Mouse (Mus musculus): ENCODE measurements around the gene Kynu. TPM values are rescaled to one million over a fixed set of nuclear protein-coding genes. Genes with fewer than 3 reads are reported as not detected.

The Kynu gene
- polyA plus RNA-seq (2015; fragmentation: Nextera tagmentation; extraction: Ambion mirVana): 0.54 and 1.4 TPM in 2 replicates

GRCm38 (mm10) chr2:43555062-43555888 lies at the start of gene Kynu:
Kynu (plus strand) TSS chr2:43555329.
- 0 out of 2 replicates have a peak within 1 kb of the TSS, but pooled peaks have one; percentile 23 for H3K9ac ChIP-seq (ENCODE audit: low read length)
- H3K9me3 ChIP-seq (replicated peaks; ENCODE audit: control insufficient read depth, low read length): no peaks in the 10 kb centered on the region
- no peaks in the 10 kb centered on the region for H3K27me3 ChIP-seq (ENCODE audit: control insufficient read depth, insufficient read depth, low read length)
- peak within 1 kb of the TSS; percentile 27; the same call in 1 of the 2 replicates for H3K4me2 ChIP-seq (ENCODE audit: low read depth, low read length)
- H3K27ac ChIP-seq (ENCODE audit: low read length): no peak within 1 kb of the TSS
- peaks cover 5% of the 10 kb centered on the region; the same call in 1 of the 2 replicates for H3K4me1 ChIP-seq (ENCODE audit: control insufficient read depth, insufficient read depth, low read length)
- WGBS: 18% methylated on average over 9 of the region's 9 CpGs
- no peak within 1 kb of the TSS for H3K4me3 ChIP-seq (replicated peaks; ENCODE audit: low read length)
- H3K36me3 ChIP-seq (ENCODE audit: control insufficient read depth, insufficient read depth, low read length): no peaks in the 10 kb centered on the region
- no peak for ATAC-seq (ENCODE audit: insufficient read depth, low FRiP score)

- no peak for ATAC-seq (ENCODE audit: insufficient read depth, low FRiP score)
These were observed 48.9 kb upstream of the Kynu start for GRCm38 (mm10) chr2:43506182-43506581.

GRCm38 (mm10) chr2:43513852-43514251 lies 41.3 kb upstream of the Kynu start:
- ATAC-seq (ENCODE audit: insufficient read depth, low FRiP score): no peak
- H3K27ac ChIP-seq (ENCODE audit: low read length): no peak overlapping the region
- no peaks in the 10 kb centered on the region for H3K9me3 ChIP-seq (replicated peaks; ENCODE audit: control insufficient read depth, low read length)
- no peaks in the 10 kb centered on the region for H3K4me1 ChIP-seq (ENCODE audit: control insufficient read depth, insufficient read depth, low read length)
- no peak overlapping the region for H3K4me3 ChIP-seq (replicated peaks; ENCODE audit: low read length)
- H3K9ac ChIP-seq (ENCODE audit: low read length): no peak overlapping the region
- no peaks in the 10 kb centered on the region for H3K27me3 ChIP-seq (ENCODE audit: control insufficient read depth, insufficient read depth, low read length)
- H3K4me2 ChIP-seq (ENCODE audit: low read depth, low read length): no peak overlapping the region
- 38% methylated on average over 7 of the region's 7 CpGs for WGBS
- H3K36me3 ChIP-seq (ENCODE audit: control insufficient read depth, insufficient read depth, low read length): no peaks in the 10 kb centered on the region

More at GRCm38 (mm10) chr2:43506182-43506581, 48.9 kb upstream of the Kynu start:
- 97% methylated on average over 3 of the region's 3 CpGs for WGBS
- no peaks in the 10 kb centered on the region for H3K36me3 ChIP-seq (ENCODE audit: control insufficient read depth, insufficient read depth, low read length)
- H3K4me1 ChIP-seq (ENCODE audit: control insufficient read depth, insufficient read depth, low read length): no peaks in the 10 kb centered on the region
- H3K9me3 ChIP-seq (replicated peaks; ENCODE audit: control insufficient read depth, low read length): no peaks in the 10 kb centered on the region
- no peak overlapping the region for H3K4me2 ChIP-seq (ENCODE audit: low read depth, low read length)
- H3K27ac ChIP-seq (ENCODE audit: low read length): no peak overlapping the region
- no peak overlapping the region for H3K4me3 ChIP-seq (replicated peaks; ENCODE audit: low read length)
- no peak overlapping the region for H3K9ac ChIP-seq (ENCODE audit: low read length)
- H3K27me3 ChIP-seq (ENCODE audit: control insufficient read depth, insufficient read depth, low read length): no peaks in the 10 kb centered on the region

- 48% methylated on average over 2 of the region's 2 CpGs for WGBS
- no peaks in the 10 kb centered on the region for H3K9me3 ChIP-seq (replicated peaks; ENCODE audit: control insufficient read depth, low read length)
- H3K36me3 ChIP-seq (ENCODE audit: control insufficient read depth, insufficient read depth, low read length): no peaks in the 10 kb centered on the region
- no peak overlapping the region for H3K27ac ChIP-seq (ENCODE audit: low read length)
- no peak overlapping the region for H3K9ac ChIP-seq (ENCODE audit: low read length)
- no peaks in the 10 kb centered on the region for H3K4me1 ChIP-seq (ENCODE audit: control insufficient read depth, insufficient read depth, low read length)
- ATAC-seq (ENCODE audit: insufficient read depth, low FRiP score): no peak
- H3K4me3 ChIP-seq (replicated peaks; ENCODE audit: low read length): no peak overlapping the region
- H3K27me3 ChIP-seq (ENCODE audit: control insufficient read depth, insufficient read depth, low read length): no peaks in the 10 kb centered on the region
- H3K4me2 ChIP-seq (ENCODE audit: low read depth, low read length): no peak overlapping the region
These were observed 20.7 kb upstream of the Kynu start for GRCm38 (mm10) chr2:43534417-43534816.

GRCm38 (mm10) chr2:43542615-43543014 lies 12.5 kb upstream of the Kynu start:
- ATAC-seq (ENCODE audit: insufficient read depth, low FRiP score): no peak
- no peaks in the 10 kb centered on the region for H3K4me1 ChIP-seq (ENCODE audit: control insufficient read depth, insufficient read depth, low read length)
- no peaks in the 10 kb centered on the region for H3K36me3 ChIP-seq (ENCODE audit: control insufficient read depth, insufficient read depth, low read length)
- no peak overlapping the region for H3K4me2 ChIP-seq (ENCODE audit: low read depth, low read length)
- H3K27ac ChIP-seq (ENCODE audit: low read length): no peak overlapping the region
- H3K9ac ChIP-seq (ENCODE audit: low read length): no peak overlapping the region
- 84% methylated on average over 3 of the region's 3 CpGs for WGBS
- H3K27me3 ChIP-seq (ENCODE audit: control insufficient read depth, insufficient read depth, low read length): no peaks in the 10 kb centered on the region
- no peak overlapping the region for H3K4me3 ChIP-seq (replicated peaks; ENCODE audit: low read length)
- no peaks in the 10 kb centered on the region for H3K9me3 ChIP-seq (replicated peaks; ENCODE audit: control insufficient read depth, low read length)

- Histone ChIP-seq H3K9me3 (replicated peaks; ENCODE audit: control insufficient read depth, low read length) (no peaks in the 10 kb centered on the region), H3K4me1 (ENCODE audit: control insufficient read depth, insufficient read depth, low read length) (no peaks in the 10 kb centered on the region), H3K27ac (ENCODE audit: low read length) (no peak overlapping the region), H3K27me3 (ENCODE audit: control insufficient read depth, insufficient read depth, low read length) (no peaks in the 10 kb centered on the region), H3K9ac (ENCODE audit: low read length) (no peak overlapping the region), H3K36me3 (ENCODE audit: control insufficient read depth, insufficient read depth, low read length) (no peaks in the 10 kb centered on the region), H3K4me2 (ENCODE audit: low read depth, low read length) (no peak overlapping the region), H3K4me3 (replicated peaks; ENCODE audit: low read length) (no peak overlapping the region)
- no peak for ATAC-seq (ENCODE audit: insufficient read depth, low FRiP score)
- WGBS: 77% methylated on average over 3 of the region's 3 CpGs
These were observed 9.5 kb upstream of the Kynu start for GRCm38 (mm10) chr2:43545665-43546064.

GRCm38 (mm10) chr2:43546448-43546847 lies 8.7 kb upstream of the Kynu start:
- no peak for ATAC-seq (ENCODE audit: insufficient read depth, low FRiP score)
- 80% methylated on average over 1 of the region's 1 CpGs for WGBS
- H3K36me3 ChIP-seq (ENCODE audit: control insufficient read depth, insufficient read depth, low read length): no peaks in the 10 kb centered on the region
- no peak overlapping the region for H3K9ac ChIP-seq (ENCODE audit: low read length)
- H3K27ac ChIP-seq (ENCODE audit: low read length): no peak overlapping the region
- H3K4me2 ChIP-seq (ENCODE audit: low read depth, low read length): no peak overlapping the region
- H3K27me3 ChIP-seq (ENCODE audit: control insufficient read depth, insufficient read depth, low read length): no peaks in the 10 kb centered on the region
- no peak overlapping the region for H3K4me3 ChIP-seq (replicated peaks; ENCODE audit: low read length)
- H3K9me3 ChIP-seq (replicated peaks; ENCODE audit: control insufficient read depth, low read length): no peaks in the 10 kb centered on the region
- no peaks in the 10 kb centered on the region for H3K4me1 ChIP-seq (ENCODE audit: control insufficient read depth, insufficient read depth, low read length)

GRCm38 (mm10) chr2:43554216-43554615 lies 913 bp upstream of the Kynu start:
- ATAC-seq (ENCODE audit: insufficient read depth, low FRiP score): no peak
- Histone ChIP-seq H3K4me1 (ENCODE audit: control insufficient read depth, insufficient read depth, low read length) (peaks cover 5% of the 10 kb centered on the region; the same call in 1 of the 2 replicates), H3K9ac (ENCODE audit: low read length) (no peak overlapping the region), H3K9me3 (replicated peaks; ENCODE audit: control insufficient read depth, low read length) (no peaks in the 10 kb centered on the region), H3K27ac (ENCODE audit: low read length) (no peak overlapping the region), H3K4me3 (replicated peaks; ENCODE audit: low read length) (no peak overlapping the region), H3K4me2 (ENCODE audit: low read depth, low read length) (no peak overlapping the region), H3K36me3 (ENCODE audit: control insufficient read depth, insufficient read depth, low read length) (no peaks in the 10 kb centered on the region), H3K27me3 (ENCODE audit: control insufficient read depth, insufficient read depth, low read length) (no peaks in the 10 kb centered on the region)
- 77% methylated on average over 4 of the region's 4 CpGs for WGBS

GRCm38 (mm10) chr2:43555889-43556285 lies 758 bp downstream of the Kynu start:
- no peak overlapping the region for H3K27ac ChIP-seq (ENCODE audit: low read length)
- 33% methylated on average over 4 of the region's 4 CpGs for WGBS
- ATAC-seq (ENCODE audit: insufficient read depth, low FRiP score): peak; percentile 71
- no peaks in the 10 kb centered on the region for H3K27me3 ChIP-seq (ENCODE audit: control insufficient read depth, insufficient read depth, low read length)
- H3K4me2 ChIP-seq (ENCODE audit: low read depth, low read length): no peak overlapping the region; the same call in 1 of the 2 replicates
- H3K9ac ChIP-seq (ENCODE audit: low read length): no peak overlapping the region
- H3K4me3 ChIP-seq (replicated peaks; ENCODE audit: low read length): no peak overlapping the region
- no peaks in the 10 kb centered on the region for H3K9me3 ChIP-seq (replicated peaks; ENCODE audit: control insufficient read depth, low read length)
- no peaks in the 10 kb centered on the region for H3K36me3 ChIP-seq (ENCODE audit: control insufficient read depth, insufficient read depth, low read length)
- peaks cover 5% of the 10 kb centered on the region; the same call in 1 of the 2 replicates for H3K4me1 ChIP-seq (ENCODE audit: control insufficient read depth, insufficient read depth, low read length)
